Mouse (Mus musculus): Measurements from ENCODE around the gene Slc25a12.

DNA sequence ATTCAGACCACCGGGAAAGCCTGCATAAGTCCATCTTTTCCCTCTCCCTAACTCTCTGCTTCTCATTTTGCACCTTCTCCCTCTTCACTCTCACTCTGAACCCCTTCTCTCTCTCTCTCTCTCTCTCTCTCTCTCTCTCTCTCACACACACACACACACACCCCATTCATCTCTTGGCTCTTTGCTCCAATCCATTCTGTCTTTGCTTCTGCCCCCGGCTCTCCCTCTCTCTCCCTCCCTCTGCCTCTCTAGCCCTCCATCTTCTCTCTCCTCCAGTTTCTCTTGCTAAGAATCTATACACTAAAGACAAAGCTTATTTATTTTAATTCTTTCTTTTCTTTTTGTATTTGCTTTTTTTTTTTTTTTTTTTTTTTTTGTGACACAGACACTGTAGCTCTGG, 57.8 kb downstream of the Slc25a12 start:
- TF ChIP-seq TAL1 (IDR thresholded peaks at IDR 0.05; ENCODE audit: low read length) (no peak), GATA1 (IDR thresholded peaks at IDR 0.05; ENCODE audit: low read length) (no peak)
